Mouse (Mus musculus) myocyte (in vitro differentiated cells): ENCODE data around the gene Pon3. TPM values are rescaled to one million over a fixed set of nuclear protein-coding genes. Genes with fewer than 3 reads are reported as not detected.

ENCODE experiments used
- H3K27me3 ChIP-seq: one replicate; pipeline ENCODE4 v1.6.1; 2011; ENCODE audit not compliant: control insufficient read depth, insufficient read depth, insufficient read length
- H3K36me3 ChIP-seq: one replicate; pipeline ENCODE4 v1.6.1; 2011; ENCODE audit not compliant: control insufficient read depth, insufficient read depth
- H3K4me2 ChIP-seq: one replicate; pipeline ENCODE4 v1.6.1; 2011; ENCODE audit warnings: low read depth, control low read depth
- H3K4me3 ChIP-seq: one replicate; pipeline ENCODE4 v1.5.1; 2011; ENCODE audit warnings: mild to moderate bottlenecking, control low read depth, moderate library complexity
- H3K79me2 ChIP-seq: one replicate; pipeline ENCODE4 v1.6.1; 2011; ENCODE audit not compliant: control insufficient read depth, insufficient read depth
- H3ac ChIP-seq: one replicate; pipeline ENCODE4 v1.6.1; 2011; ENCODE audit not compliant: control insufficient read depth, insufficient read length
- CEBPB ChIP-seq: IDR thresholded peaks from 2 replicates; pipeline ENCODE4 v1.6.1; 2011; ENCODE audit warnings: mild to moderate bottlenecking, moderate library complexity; ENCODE audit not compliant: poor library complexity, insufficient read depth, severe bottlenecking
- E2F4 ChIP-seq: IDR thresholded peaks from one replicate; pipeline ENCODE4 v1.6.1; 2011; ENCODE audit warnings: mild to moderate bottlenecking, control low read depth, moderate library complexity; ENCODE audit not compliant: insufficient read depth
- MAX ChIP-seq: IDR thresholded peaks from one replicate; pipeline ENCODE4 v1.6.1; 2011; ENCODE audit warnings: low read depth, mild to moderate bottlenecking, control low read depth
- MYOD1 ChIP-seq, 3 experiments: IDR thresholded peaks; one replicate each; pipeline ENCODE4 v1.6.1; 2011; ENCODE audit warnings: control low read depth in 2 of 3, low read depth in 2 of 3, mild to moderate bottlenecking in 2 of 3, moderate library complexity in 1 of 3; ENCODE audit not compliant: insufficient read length in 2 of 3, control insufficient read depth in 1 of 3
- MYOG ChIP-seq, 3 experiments: IDR thresholded peaks; one replicate each; pipeline ENCODE4 v1.6.1; 2011; ENCODE audit warnings: control low read depth in 2 of 3, low read depth in 2 of 3, mild to moderate bottlenecking in 2 of 3; ENCODE audit not compliant: insufficient read length in 2 of 3, control insufficient read depth in 1 of 3, insufficient read depth in 1 of 3
- POLR2A ChIP-seq: IDR thresholded peaks from one replicate; pipeline ENCODE4 v1.6.1; 2011; ENCODE audit warnings: low read depth, mild to moderate bottlenecking, control low read depth, moderate library complexity; ENCODE audit not compliant: insufficient read length
- POLR2AphosphoS2 ChIP-seq: IDR thresholded peaks from one replicate; pipeline ENCODE4 v1.6.1; 2011; ENCODE audit warnings: low read depth, control low read depth; ENCODE audit not compliant: insufficient read length
- REST ChIP-seq: IDR thresholded peaks from one replicate; pipeline ENCODE4 v1.6.1; 2011; ENCODE audit warnings: mild to moderate bottlenecking, control low read depth, moderate library complexity; ENCODE audit not compliant: insufficient read depth, insufficient read length
- SRF ChIP-seq: IDR thresholded peaks from one replicate; pipeline ENCODE4 v1.6.1; 2011; ENCODE audit warnings: low read depth; ENCODE audit not compliant: control insufficient read depth, insufficient read length
- TCF12 ChIP-seq: IDR thresholded peaks from one replicate; pipeline ENCODE4 v1.6.1; 2011; ENCODE audit warnings: mild to moderate bottlenecking, control low read depth; ENCODE audit not compliant: poor library complexity, insufficient read depth, severe bottlenecking
- TCF3 ChIP-seq: IDR thresholded peaks from one replicate; pipeline ENCODE4 v1.6.1; 2011; ENCODE audit warnings: low read depth, control low read depth; ENCODE audit not compliant: insufficient read length
- USF1 ChIP-seq: IDR thresholded peaks from one replicate; pipeline ENCODE4 v1.6.1; 2011; ENCODE audit warnings: low read depth, mild to moderate bottlenecking, control low read depth, moderate library complexity
- polyA plus RNA-seq: library from polyadenylated mRNA; unstranded; fragments of >200 nt; fragmentation: generic; extraction: Trizol; gene quantifications from one replicate; pipeline ENCODE4 v1.2.1, GENCODE M21; 2012; ENCODE audit warnings: missing spikeins

Gene Pon3
- polyA plus RNA-seq, 1 experiment, result 1.8 TPM

DNA sequence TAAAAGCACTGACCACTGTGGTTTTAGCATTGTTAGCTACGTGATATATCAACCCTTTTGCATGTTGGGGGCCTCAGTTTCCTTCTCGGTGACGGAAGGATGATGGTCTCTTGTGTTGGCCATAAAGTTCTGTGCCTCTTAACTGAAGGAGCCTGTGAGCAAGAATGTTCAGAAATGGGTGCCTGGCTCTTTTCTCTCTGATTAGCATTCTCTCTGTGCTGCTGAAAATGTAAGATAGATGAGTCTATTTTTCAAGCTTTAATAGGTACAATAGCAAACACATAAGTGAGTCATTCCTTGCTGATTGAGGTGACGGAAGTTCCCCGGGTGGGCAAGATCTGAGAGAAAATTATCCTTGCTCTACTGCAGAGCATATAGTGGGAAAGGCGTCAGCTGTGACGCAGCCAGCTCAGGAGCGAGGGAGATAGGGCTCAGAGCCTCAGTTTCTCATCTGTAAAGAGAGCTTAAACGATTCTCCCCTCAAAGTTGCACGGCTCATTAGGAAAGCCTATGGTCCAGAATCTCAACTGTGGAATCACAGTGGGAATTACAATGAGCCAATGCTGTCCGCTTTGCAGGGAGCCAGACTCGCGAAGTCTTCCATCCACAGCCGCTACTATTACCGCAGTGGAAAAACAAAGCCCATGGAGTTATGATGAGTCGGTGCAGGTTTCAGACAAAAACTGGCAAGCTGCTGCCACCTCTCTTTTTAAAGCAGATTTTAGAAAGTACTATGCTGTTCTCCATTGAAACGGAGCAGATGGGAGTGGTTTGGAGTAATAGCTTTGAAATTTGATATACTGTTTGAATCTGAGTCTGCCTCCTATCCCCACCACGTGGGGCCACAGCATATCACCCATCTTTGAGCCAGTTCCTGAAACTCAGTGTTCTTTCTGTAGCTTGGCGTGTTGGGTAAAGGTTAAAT lies 77.9 kb downstream of the Pon3 start:
- no peaks in the 10 kb centered on the region for H3K36me3 ChIP-seq
- H3K4me2 ChIP-seq, result no peak overlapping the region
- no peak overlapping the region for H3ac ChIP-seq
- no peak overlapping the region for H3K4me3 ChIP-seq
- no peaks in the 10 kb centered on the region for H3K27me3 ChIP-seq
- no peaks in the 10 kb centered on the region for H3K79me2 ChIP-seq
- TF ChIP-seq MAX (no peak), SRF (no peak), MYOG (IDR thresholded peaks at IDR 0.05; ENCODE audit: control insufficient read depth in 1 of 3, insufficient read depth in 1 of 3, insufficient read length in 2 of 3, low read depth in 2 of 3) (no peak), E2F4 (no peak), MYOD1 (IDR thresholded peaks at IDR 0.05; ENCODE audit: control insufficient read depth in 1 of 3, insufficient read length in 2 of 3, low read depth in 2 of 3) (no peak), REST (no peak), TCF12 (no peak), CEBPB (no peak), POLR2A (no peak), USF1 (no peak), POLR2AphosphoS2 (no peak)

DNA sequence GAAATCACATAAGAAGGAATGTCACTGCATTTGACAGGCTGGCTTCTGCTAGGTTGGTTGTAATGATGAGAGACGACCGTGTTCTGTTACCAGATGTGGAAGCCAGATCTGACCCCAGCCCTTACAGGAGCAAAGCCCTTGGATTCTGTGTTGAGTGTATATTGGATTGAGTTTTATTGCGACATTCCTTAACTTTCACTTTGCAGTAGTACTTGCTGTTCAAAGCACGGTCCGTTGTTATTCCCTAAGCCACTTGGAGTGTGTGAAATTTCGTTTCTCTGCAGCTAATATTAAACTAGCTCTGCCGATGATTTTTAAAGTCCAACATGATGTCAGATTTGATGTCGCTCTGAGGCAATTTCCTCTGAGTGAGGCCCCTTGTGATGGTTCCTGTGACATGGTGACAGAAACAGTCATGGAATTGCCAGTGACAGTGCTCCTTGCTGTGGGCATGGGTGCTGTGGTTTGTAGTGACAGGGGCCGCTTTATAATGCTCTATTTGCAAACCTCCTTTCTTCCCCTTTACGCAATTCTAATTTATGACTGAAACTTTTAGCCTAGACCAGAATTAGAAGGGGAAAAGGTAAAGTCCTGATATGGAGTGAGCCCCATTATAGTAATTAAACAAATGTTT lies 81.8 kb downstream of the Pon3 start:
- no peak for TF ChIP-seq POLR2AphosphoS2
- no peak for TF ChIP-seq MYOG (IDR thresholded peaks at IDR 0.05; ENCODE audit: control insufficient read depth in 1 of 3, insufficient read depth in 1 of 3, insufficient read length in 2 of 3, low read depth in 2 of 3)
- no peak for TF ChIP-seq USF1
- TF ChIP-seq POLR2A, result no peak
- no peak for TF ChIP-seq MYOD1 (IDR thresholded peaks at IDR 0.05; ENCODE audit: control insufficient read depth in 1 of 3, insufficient read length in 2 of 3, low read depth in 2 of 3)
- TF ChIP-seq E2F4, result no peak
- no peak for TF ChIP-seq CEBPB
- no peak for TF ChIP-seq TCF3
- Histone ChIP-seq H3K4me3 (no peak overlapping the region), H3K4me2 (no peak overlapping the region), H3K79me2 (no peaks in the 10 kb centered on the region), H3ac (no peak overlapping the region), H3K36me3 (no peaks in the 10 kb centered on the region), H3K27me3 (no peaks in the 10 kb centered on the region)

DNA sequence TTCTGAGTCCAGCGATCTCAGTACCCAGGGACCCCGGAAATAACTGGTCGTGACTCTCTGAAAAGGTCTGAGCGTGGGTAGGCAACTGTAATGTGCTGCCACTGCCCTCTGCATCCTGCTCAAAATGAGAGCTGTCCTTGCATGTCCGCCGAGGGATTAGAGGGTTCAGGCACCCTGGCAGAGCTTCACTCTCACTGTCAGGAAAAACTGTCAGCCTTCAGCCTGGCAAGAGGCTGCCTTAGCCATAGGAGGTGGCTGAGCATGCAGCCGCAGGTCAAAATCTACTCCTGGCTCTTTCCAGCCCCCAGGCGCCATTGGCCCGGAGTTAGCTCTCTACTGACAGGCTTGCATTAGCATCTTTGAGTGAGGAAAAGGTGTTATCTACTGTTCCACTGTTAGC lies 83.5 kb downstream of the Pon3 start:
- no peak overlapping the region for H3K4me2 ChIP-seq
- no peaks in the 10 kb centered on the region for H3K79me2 ChIP-seq
- no peaks in the 10 kb centered on the region for H3K27me3 ChIP-seq
- H3K36me3 ChIP-seq, result no peaks in the 10 kb centered on the region
- no peak overlapping the region for H3ac ChIP-seq
- TF ChIP-seq POLR2AphosphoS2 (no peak), REST (no peak)
- no peak overlapping the region for H3K4me3 ChIP-seq

DNA sequence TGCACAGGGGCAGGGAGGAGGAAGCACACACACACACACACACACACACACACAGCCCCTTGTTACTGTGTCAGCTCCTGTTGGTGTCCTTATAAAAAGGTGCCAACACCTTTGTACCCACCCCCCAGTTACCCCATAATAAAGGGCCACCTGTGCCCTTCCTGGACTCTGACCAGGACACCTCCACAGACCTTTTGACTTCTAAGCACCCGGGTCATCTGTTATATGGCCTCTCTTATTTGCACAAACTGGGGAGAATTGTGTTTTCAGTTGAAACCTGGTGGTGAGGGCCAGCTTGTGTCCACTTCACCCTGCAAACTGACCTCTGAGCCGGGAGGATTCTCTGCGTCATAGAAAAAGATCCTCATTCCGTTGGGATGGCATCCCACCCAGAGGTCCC lies 84.7 kb downstream of the Pon3 start:
- Histone ChIP-seq H3K27me3 (no peaks in the 10 kb centered on the region), H3K36me3 (no peaks in the 10 kb centered on the region), H3ac (no peak overlapping the region), H3K4me3 (no peak overlapping the region), H3K79me2 (no peaks in the 10 kb centered on the region), H3K4me2 (no peak overlapping the region)
- no peak for TF ChIP-seq REST
- no peak for TF ChIP-seq MAX
- TF ChIP-seq MYOG (IDR thresholded peaks at IDR 0.05; ENCODE audit: control insufficient read depth in 1 of 3, insufficient read depth in 1 of 3, insufficient read length in 2 of 3, low read depth in 2 of 3), result no peak
- TF ChIP-seq CEBPB, result no peak
- TF ChIP-seq MYOD1 (IDR thresholded peaks at IDR 0.05; ENCODE audit: control insufficient read depth in 1 of 3, insufficient read length in 2 of 3, low read depth in 2 of 3), result no peak
- TF ChIP-seq TCF12, result no peak
- TF ChIP-seq SRF, result no peak
- TF ChIP-seq TCF3, result no peak
- TF ChIP-seq POLR2A, result no peak

Other genes starting within 250 kb of the Pon3 start
- not detected for gene Pon1, start 62.3 kb downstream of the Pon3 start, polyA plus RNA-seq
- gene Pon2, start 42.2 kb upstream of the Pon3 start, polyA plus RNA-seq, result 14.2 TPM
- gene Asb4, start 127.1 kb upstream of the Pon3 start, polyA plus RNA-seq, result 0.01 TPM
- gene Pdk4, start 240.0 kb upstream of the Pon3 start, polyA plus RNA-seq, result 5.3 TPM